Mouse (Mus musculus) adrenal gland, postnatal 36 days (tissue): Measurements from ENCODE around the gene Olfr370. TPM values are rescaled to one million over a fixed set of nuclear protein-coding genes. Genes with fewer than 3 reads are reported as not detected.

Experiments used
- total RNA-seq, 2 experiments: library from RNA; stranded (reverse); gene quantifications; 2 replicates each; pipeline ENCODE4 v1.2.3; 2021

The Olfr370 gene
- total RNA-seq, 2 experiments from 2014 or later = not detected

Other genes with a start within 250 kb of the Olfr370 start
- 100 to 1,000 TPM; 518 to 847 TPM for gene Ucp1, start 245.4 kb upstream of the Olfr370 start, total RNA-seq
- 10 to 100 TPM; 22.4 to 25.4 TPM for gene Elmod2, start 203.3 kb upstream of the Olfr370 start, total RNA-seq
- gene Mgat4d, start 187.3 kb upstream of the Olfr370 start, total RNA-seq = not detected
- gene Clgn, start 145.9 kb upstream of the Olfr370 start, total RNA-seq = under 1 TPM in 1 of 2 experiments, not detected in 1; 0.13 TPM
- gene Scoc, start 77.4 kb upstream of the Olfr370 start, total RNA-seq = 10 to 100 TPM; 75.2 to 83.3 TPM
- gene Ndufb7, start 30.9 kb downstream of the Olfr370 start, total RNA-seq = 100 to 1,000 TPM; 218 to 228 TPM
- gene Tecr, start 72.2 kb downstream of the Olfr370 start, total RNA-seq = 100 to 1,000 TPM; 450 to 470 TPM
- gene Dnajb1, start 72.4 kb downstream of the Olfr370 start, total RNA-seq = 10 to 100 TPM; 38.5 to 57.2 TPM
- gene Gipc1, start 116.9 kb downstream of the Olfr370 start, total RNA-seq = 10 to 100 TPM; 37.8 to 44.0 TPM
- 1 to 10 TPM in 1 of 2 experiments, under 1 TPM in 1; 0.63 to 2.2 TPM for gene Ptger1, start 130.9 kb downstream of the Olfr370 start, total RNA-seq
- gene Pkn1, start 163.4 kb downstream of the Olfr370 start, total RNA-seq = 100 to 1,000 TPM in 1 of 2 experiments, 10 to 100 TPM in 1; 98.0 to 123 TPM
- 10 to 100 TPM; 21.6 to 24.8 TPM for gene Ddx39, start 179.4 kb downstream of the Olfr370 start, total RNA-seq
- gene Adgre5, start 205.5 kb downstream of the Olfr370 start, total RNA-seq = 10 to 100 TPM; 33.8 to 34.6 TPM